Mouse (Mus musculus): Measurements from ENCODE around the gene Atg101. TPM values are rescaled to one million over a fixed set of nuclear protein-coding genes. Genes with fewer than 3 reads are reported as not detected.
A peak's percentile ranks its signal among the peaks of the same experiment; 100 is the strongest.

The Atg101 gene
- total and polyA plus RNA-seq, 2 experiments from 2014 or later: 52.3 to 75.3 TPM

DNA sequence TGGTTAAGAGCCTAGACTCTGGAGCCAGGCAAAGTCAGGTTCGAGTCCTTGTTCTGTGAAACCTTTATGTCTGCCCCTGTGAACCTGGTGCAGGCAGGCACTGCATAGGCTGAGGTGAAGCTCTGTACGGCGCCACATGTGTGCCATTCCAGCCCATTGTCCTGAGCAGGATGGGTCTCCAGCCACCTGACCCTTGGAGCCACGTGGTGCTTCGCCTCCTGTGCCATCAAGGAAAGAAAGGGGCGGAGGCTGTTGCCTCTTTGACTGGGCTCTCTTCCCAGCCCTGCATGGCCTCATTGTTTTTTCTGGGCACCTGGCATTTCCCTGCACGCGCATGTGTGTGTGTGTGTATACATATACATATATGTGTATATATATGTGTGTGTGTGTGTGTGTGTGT lies 44.3 kb upstream of the Atg101 start:
- Histone ChIP-seq H3K36me3 (ENCODE audit: insufficient read depth, low read length) (no peaks in the 10 kb centered on the region), H3K9me3 (ENCODE audit: low read length) (no peaks in the 10 kb centered on the region), H3K9ac (replicated peaks; ENCODE audit: low read length) (no peak overlapping the region), H3K4me3 (ENCODE audit: low read length) (no peak overlapping the region), H3K27me3 (ENCODE audit: insufficient read depth, low read length) (no peaks in the 10 kb centered on the region), H3K27ac (no peak overlapping the region), H3K4me1 (ENCODE audit: insufficient read depth, low read length) (no peaks in the 10 kb centered on the region), H3K4me2 (ENCODE audit: low read depth, low read length) (no peak overlapping the region)
- TF ChIP-seq CTCF (IDR thresholded peaks at IDR 0.05; ENCODE audit: low read depth): no peak
- DNase-seq (ENCODE audit: low spot score) (no peak), ATAC-seq (no peak)
- 58% methylated on average over 8 of the region's 8 CpGs for WGBS

DNA sequence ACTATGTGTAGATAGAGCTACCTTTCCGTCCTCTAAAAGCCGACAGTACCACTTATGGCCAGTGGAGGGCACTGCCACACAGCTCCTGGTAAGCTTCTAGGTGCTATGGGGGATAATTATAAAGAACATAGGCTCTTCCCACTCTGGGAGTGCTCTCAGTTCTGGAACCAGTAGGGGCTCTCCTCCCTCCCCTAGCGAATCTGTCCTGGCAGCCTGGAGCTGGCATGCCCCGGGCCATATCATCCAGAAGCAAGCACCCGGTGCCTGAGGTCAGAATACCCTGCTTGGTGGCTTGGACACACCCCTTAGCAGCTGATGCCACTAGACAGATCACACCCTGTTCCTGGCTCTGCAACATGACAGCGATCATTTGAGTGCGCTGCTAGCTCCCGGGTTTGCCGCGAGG lies 43.3 kb upstream of the Atg101 start:
- Histone ChIP-seq H3K4me1 (ENCODE audit: insufficient read depth, low read length) (no peaks in the 10 kb centered on the region), H3K4me3 (ENCODE audit: low read length) (peak overlapping the region; percentile 10; the same call in 1 of the 2 replicates), H3K4me2 (ENCODE audit: low read depth, low read length) (peak overlapping the region; percentile 48), H3K9me3 (ENCODE audit: low read length) (no peaks in the 10 kb centered on the region), H3K36me3 (ENCODE audit: insufficient read depth, low read length) (no peaks in the 10 kb centered on the region), H3K27ac (no peak overlapping the region), H3K27me3 (ENCODE audit: insufficient read depth, low read length) (no peaks in the 10 kb centered on the region), H3K9ac (replicated peaks; ENCODE audit: low read length) (no peak overlapping the region; the same call in 1 of the 2 replicates)
- 4% methylated on average over 10 of the region's 10 CpGs for WGBS
- peak; percentile 57 for ATAC-seq
- peak; percentile 95 for TF ChIP-seq CTCF (IDR thresholded peaks at IDR 0.05; ENCODE audit: low read depth)
- DNase-seq (ENCODE audit: low spot score): peak; percentile 90

DNA sequence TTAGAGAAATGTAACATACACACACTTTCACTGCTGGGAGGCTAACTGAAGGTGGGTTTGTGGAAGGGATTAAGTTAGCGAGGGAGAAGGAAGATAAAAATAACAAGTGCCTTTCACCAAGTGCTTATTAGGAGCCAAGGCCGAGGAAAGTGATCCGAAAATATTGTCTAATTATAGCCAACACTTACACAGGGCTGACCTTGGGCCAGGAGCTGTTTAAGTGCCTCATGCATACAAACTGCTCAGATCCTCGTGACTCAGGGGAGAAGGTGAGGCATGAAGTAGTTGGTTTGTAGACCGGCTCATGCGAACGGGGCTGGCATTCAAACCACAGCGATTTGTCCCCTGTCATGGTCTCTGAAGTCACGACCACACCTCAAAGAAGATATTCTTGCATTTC lies 42.8 kb upstream of the Atg101 start:
- peak overlapping the region; percentile 48 for H3K4me2 ChIP-seq (ENCODE audit: low read depth, low read length)
- H3K9me3 ChIP-seq (ENCODE audit: low read length): no peaks in the 10 kb centered on the region
- no peak for DNase-seq (ENCODE audit: low spot score)
- no peak overlapping the region; the same call in 1 of the 2 replicates for H3K9ac ChIP-seq (replicated peaks; ENCODE audit: low read length)
- 70% methylated on average over 9 of the region's 9 CpGs for WGBS
- H3K27me3 ChIP-seq (ENCODE audit: insufficient read depth, low read length): no peaks in the 10 kb centered on the region
- no peak overlapping the region for H3K27ac ChIP-seq
- H3K36me3 ChIP-seq (ENCODE audit: insufficient read depth, low read length): no peaks in the 10 kb centered on the region
- TF ChIP-seq CTCF (IDR thresholded peaks at IDR 0.05; ENCODE audit: low read depth): no peak
- ATAC-seq: no peak
- H3K4me3 ChIP-seq (ENCODE audit: low read length): 0 out of 2 replicates have a peak overlapping the region, but pooled peaks have one; percentile 10
- no peaks in the 10 kb centered on the region for H3K4me1 ChIP-seq (ENCODE audit: insufficient read depth, low read length)

DNA sequence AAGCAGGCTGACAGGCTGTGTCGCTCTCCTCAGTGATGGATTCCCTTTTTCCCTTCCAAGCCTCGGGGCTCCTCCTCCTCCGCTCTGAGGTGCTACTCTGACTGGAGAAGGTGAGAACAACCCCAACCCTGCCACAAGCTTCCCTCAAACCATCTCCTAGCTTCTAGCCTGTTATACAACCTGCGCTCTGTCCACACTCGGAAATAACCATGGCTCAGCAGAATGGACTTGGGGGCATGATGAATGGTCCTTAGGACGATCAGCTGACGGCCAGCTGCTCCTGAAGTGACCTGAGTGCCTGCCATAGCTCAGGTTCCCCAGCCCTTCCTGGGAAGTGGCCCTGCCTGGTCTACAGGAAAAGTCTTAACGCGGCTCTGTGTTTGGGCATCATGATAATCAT lies 42.2 kb upstream of the Atg101 start:
- Histone ChIP-seq H3K4me2 (ENCODE audit: low read depth, low read length) (no peak overlapping the region), H3K27me3 (ENCODE audit: insufficient read depth, low read length) (no peaks in the 10 kb centered on the region), H3K36me3 (ENCODE audit: insufficient read depth, low read length) (no peaks in the 10 kb centered on the region), H3K4me3 (ENCODE audit: low read length) (no peak overlapping the region), H3K27ac (no peak overlapping the region), H3K4me1 (ENCODE audit: insufficient read depth, low read length) (no peaks in the 10 kb centered on the region; the same call in 1 of the 2 replicates), H3K9ac (replicated peaks; ENCODE audit: low read length) (no peak overlapping the region), H3K9me3 (ENCODE audit: low read length) (no peaks in the 10 kb centered on the region)
- 77% methylated on average over 9 of the region's 9 CpGs for WGBS
- no peak for TF ChIP-seq CTCF (IDR thresholded peaks at IDR 0.05; ENCODE audit: low read depth)
- no peak for ATAC-seq
- DNase-seq (ENCODE audit: low spot score): no peak

DNA sequence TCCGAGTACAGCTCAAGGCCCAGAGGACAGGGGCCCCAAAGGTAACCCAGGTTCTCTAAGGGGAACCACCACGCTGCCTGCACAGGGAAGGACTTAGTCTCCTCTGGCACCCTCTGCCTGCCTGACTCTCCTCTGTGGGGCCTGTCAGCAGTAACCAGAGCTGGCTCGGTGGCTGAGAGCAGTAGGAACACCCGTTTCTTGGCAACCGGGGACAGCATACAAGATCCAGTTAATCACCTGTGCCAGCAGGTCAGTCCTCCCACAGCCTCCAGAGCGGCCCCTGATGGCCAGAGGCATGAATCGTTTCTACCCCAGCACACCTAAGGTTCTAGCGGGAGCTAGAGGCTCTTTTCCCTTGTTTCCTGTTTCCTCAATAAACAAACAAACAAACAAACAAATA lies 41.4 kb upstream of the Atg101 start:
- no peak overlapping the region for H3K27ac ChIP-seq
- H3K4me1 ChIP-seq (ENCODE audit: insufficient read depth, low read length): no peaks in the 10 kb centered on the region; the same call in 1 of the 2 replicates
- H3K4me2 ChIP-seq (ENCODE audit: low read depth, low read length): no peak overlapping the region
- H3K36me3 ChIP-seq (ENCODE audit: insufficient read depth, low read length): no peaks in the 10 kb centered on the region
- no peaks in the 10 kb centered on the region for H3K27me3 ChIP-seq (ENCODE audit: insufficient read depth, low read length)
- H3K9me3 ChIP-seq (ENCODE audit: low read length): no peaks in the 10 kb centered on the region
- 22% methylated on average over 8 of the region's 8 CpGs for WGBS
- no peak overlapping the region for H3K9ac ChIP-seq (replicated peaks; ENCODE audit: low read length)
- H3K4me3 ChIP-seq (ENCODE audit: low read length): no peak overlapping the region
- DNase-seq (ENCODE audit: low spot score) (no peak), ATAC-seq (no peak)
- TF ChIP-seq CTCF (IDR thresholded peaks at IDR 0.05; ENCODE audit: low read depth): peak; percentile 34

DNA sequence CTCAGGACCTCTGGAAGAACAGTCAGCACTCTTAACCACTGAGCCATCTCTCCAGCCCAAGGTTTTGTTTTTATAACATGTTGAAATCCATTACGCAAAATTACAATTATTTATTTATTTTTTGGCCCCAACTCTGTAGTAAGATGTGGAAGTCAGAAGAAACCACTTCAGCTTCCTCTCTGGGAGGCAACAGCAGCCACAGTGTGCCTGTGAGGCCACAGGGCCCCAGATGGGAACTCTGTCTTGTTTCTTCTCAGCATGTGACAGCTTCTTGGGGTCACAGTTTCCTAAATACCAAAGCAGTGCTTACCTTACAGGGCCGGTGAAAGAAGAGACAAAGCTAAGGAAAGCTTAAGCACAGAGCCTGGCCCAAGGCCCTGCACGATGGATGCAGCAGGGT lies 40.1 kb upstream of the Atg101 start:
- TF ChIP-seq CTCF (IDR thresholded peaks at IDR 0.05; ENCODE audit: low read depth): no peak
- H3K27ac ChIP-seq: no peak overlapping the region
- H3K9ac ChIP-seq (replicated peaks; ENCODE audit: low read length): no peak overlapping the region
- WGBS: 68% methylated on average over 3 of the region's 3 CpGs
- H3K9me3 ChIP-seq (ENCODE audit: low read length): no peaks in the 10 kb centered on the region
- no peaks in the 10 kb centered on the region for H3K36me3 ChIP-seq (ENCODE audit: insufficient read depth, low read length)
- no peaks in the 10 kb centered on the region for H3K27me3 ChIP-seq (ENCODE audit: insufficient read depth, low read length)
- no peak for ATAC-seq
- H3K4me1 ChIP-seq (ENCODE audit: insufficient read depth, low read length): no peaks in the 10 kb centered on the region; the same call in 1 of the 2 replicates
- DNase-seq (ENCODE audit: low spot score): no peak
- no peak overlapping the region for H3K4me2 ChIP-seq (ENCODE audit: low read depth, low read length)
- no peak overlapping the region for H3K4me3 ChIP-seq (ENCODE audit: low read length)

DNA sequence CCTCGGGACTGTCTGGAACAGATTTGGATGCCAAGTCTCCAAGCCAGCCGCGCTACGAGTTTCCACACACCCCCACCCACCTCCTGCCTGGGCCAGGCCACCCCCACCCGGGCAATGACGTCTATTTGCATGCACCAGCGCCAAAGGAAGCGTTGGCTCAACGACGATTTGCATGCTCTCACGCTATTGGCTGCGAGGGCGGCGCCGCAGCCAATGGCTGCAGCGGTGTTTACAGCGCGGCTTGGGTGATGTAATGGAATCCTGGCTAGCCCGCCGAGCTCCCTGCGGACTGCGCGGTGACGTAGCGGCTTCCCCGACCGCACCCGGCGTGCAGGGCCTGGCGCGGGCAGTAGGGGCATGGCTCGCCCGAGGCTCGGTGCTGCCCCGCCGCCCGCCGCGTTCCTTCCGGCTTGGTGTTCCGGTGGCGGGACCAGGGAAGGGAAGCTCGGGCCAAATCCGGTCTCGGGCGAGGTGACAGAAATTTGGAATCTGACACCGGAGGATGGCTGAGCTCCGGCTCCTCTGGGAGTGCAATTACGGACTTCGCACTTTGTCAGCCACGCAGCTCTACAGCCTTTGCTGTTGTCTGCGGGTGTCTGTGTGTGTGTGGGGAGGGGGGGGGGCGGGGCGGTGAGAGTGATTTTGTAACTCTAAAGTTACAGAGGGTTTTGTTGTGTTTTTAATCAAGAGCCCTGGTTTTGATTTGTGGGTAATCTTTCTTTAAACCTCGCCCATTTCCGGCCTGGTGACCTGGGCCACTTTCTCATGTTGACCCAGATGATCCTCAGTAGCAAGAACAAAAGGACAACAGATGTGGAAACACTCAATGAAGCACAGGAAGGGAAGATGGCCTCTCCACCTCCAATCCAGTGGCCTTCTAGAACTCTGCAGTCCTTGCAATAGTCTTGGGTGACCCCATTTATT lies 37.6 kb upstream of the Atg101 start:
- Histone ChIP-seq H3K27me3 (ENCODE audit: insufficient read depth, low read length) (no peaks in the 10 kb centered on the region), H3K4me1 (ENCODE audit: insufficient read depth, low read length) (no peaks in the 10 kb centered on the region; the same call in 1 of the 2 replicates), H3K4me3 (ENCODE audit: low read length) (peak overlapping the region; percentile 50), H3K9ac (replicated peaks; ENCODE audit: low read length) (peak overlapping the region; percentile 61), H3K27ac (peak overlapping the region; percentile 82), H3K36me3 (ENCODE audit: insufficient read depth, low read length) (no peaks in the 10 kb centered on the region), H3K9me3 (ENCODE audit: low read length) (no peaks in the 10 kb centered on the region), H3K4me2 (ENCODE audit: low read depth, low read length) (peak overlapping the region; percentile 72)
- DNase-seq (ENCODE audit: low spot score): peak; percentile 99
- peak; percentile 99 for ATAC-seq
- 1% methylated on average over 56 of the region's 56 CpGs for WGBS
- TF ChIP-seq CTCF (IDR thresholded peaks at IDR 0.05; ENCODE audit: low read depth): peak; percentile 24; the same call in 1 of the 2 replicates

Data from hindbrain, postnatal 0 days (tissue).